Mouse (Mus musculus): ENCODE data around the gene Kcnj6. TPM values are rescaled to one million over a fixed set of nuclear protein-coding genes. Genes with fewer than 3 reads are reported as not detected.

Gene Kcnj6
- polyA plus RNA-seq, 1 experiment from 2014 or later, result not detected

- no peaks in the 10 kb centered on the region for H3K36me3 ChIP-seq (ENCODE audit: control insufficient read depth, insufficient read depth, low read length)
These were observed 275.9 kb downstream of the Kcnj6 start for GRCm38 (mm10) chr16:94721549-94722006.

GRCm38 (mm10) chr16:94720476-94721153 lies 276.9 kb downstream of the Kcnj6 start:
- 0 out of 2 replicates have a peak, but pooled peaks cover 7% of the 10 kb centered on the region for H3K9me3 ChIP-seq (ENCODE audit: control insufficient read depth, low read length)
- H3K27ac ChIP-seq (replicated peaks; ENCODE audit: low read depth, low read length), result peak overlapping the region; percentile 48; the same call in 1 of the 2 replicates
- DNase-seq (ENCODE audit: low spot score), result no peak
- 56% methylated on average over 7 of the region's 7 CpGs for WGBS
- H3K9ac ChIP-seq (ENCODE audit: low read depth, low read length), result no peak overlapping the region
- no peak overlapping the region for H3K4me3 ChIP-seq (ENCODE audit: low read depth, low read length)
- H3K4me2 ChIP-seq (ENCODE audit: low read depth, low read length), result no peak overlapping the region
- H3K27me3 ChIP-seq (replicated peaks; ENCODE audit: control insufficient read depth, insufficient read depth, low read length), result no peaks in the 10 kb centered on the region
- peaks cover 8% of the 10 kb centered on the region; the same call in 1 of the 2 replicates for H3K4me1 ChIP-seq (ENCODE audit: control insufficient read depth, insufficient read depth, low read length)
- no peaks in the 10 kb centered on the region for H3K36me3 ChIP-seq (ENCODE audit: control insufficient read depth, insufficient read depth, low read length)
- ATAC-seq (ENCODE audit: low read depth), result no peak

More at GRCm38 (mm10) chr16:94721549-94722006, 275.9 kb downstream of the Kcnj6 start:
- H3K9ac ChIP-seq (ENCODE audit: low read depth, low read length), result no peak overlapping the region
- 66% methylated on average over 10 of the region's 10 CpGs for WGBS
- ATAC-seq (ENCODE audit: low read depth) (peak; percentile 58), DNase-seq (ENCODE audit: low spot score) (peak; percentile 85)
- H3K4me3 ChIP-seq (ENCODE audit: low read depth, low read length), result no peak overlapping the region
- H3K27me3 ChIP-seq (replicated peaks; ENCODE audit: control insufficient read depth, insufficient read depth, low read length), result no peaks in the 10 kb centered on the region
- H3K4me2 ChIP-seq (ENCODE audit: low read depth, low read length), result no peak overlapping the region
- H3K27ac ChIP-seq (replicated peaks; ENCODE audit: low read depth, low read length), result no peak overlapping the region
- H3K4me1 ChIP-seq (ENCODE audit: control insufficient read depth, insufficient read depth, low read length), result peaks cover 8% of the 10 kb centered on the region; the same call in 1 of the 2 replicates
- H3K9me3 ChIP-seq (ENCODE audit: control insufficient read depth, low read length), result 0 out of 2 replicates have a peak, but pooled peaks cover 4% of the 10 kb centered on the region

- H3K36me3 ChIP-seq (ENCODE audit: control insufficient read depth, insufficient read depth, low read length), result no peaks in the 10 kb centered on the region
- no peak overlapping the region for H3K9ac ChIP-seq (ENCODE audit: low read depth, low read length)
- H3K4me2 ChIP-seq (ENCODE audit: low read depth, low read length), result no peak overlapping the region
- no peak overlapping the region for H3K4me3 ChIP-seq (ENCODE audit: low read depth, low read length)
- WGBS, result 59% methylated on average over 4 of the region's 4 CpGs
- ATAC-seq (ENCODE audit: low read depth) (no peak), DNase-seq (ENCODE audit: low spot score) (no peak)
- no peak overlapping the region for H3K27ac ChIP-seq (replicated peaks; ENCODE audit: low read depth, low read length)
- no peaks in the 10 kb centered on the region for H3K27me3 ChIP-seq (replicated peaks; ENCODE audit: control insufficient read depth, insufficient read depth, low read length)
- 0 out of 2 replicates have a peak, but pooled peaks cover 7% of the 10 kb centered on the region for H3K9me3 ChIP-seq (ENCODE audit: control insufficient read depth, low read length)
- H3K4me1 ChIP-seq (ENCODE audit: control insufficient read depth, insufficient read depth, low read length), result peaks cover 1% of the 10 kb centered on the region; the same call in 1 of the 2 replicates
These were observed 278.0 kb downstream of the Kcnj6 start for GRCm38 (mm10) chr16:94719488-94719887.

GRCm38 (mm10) chr16:94718919-94719318 lies 278.6 kb downstream of the Kcnj6 start:
- Histone ChIP-seq H3K9ac (ENCODE audit: low read depth, low read length) (no peak overlapping the region), H3K9me3 (ENCODE audit: control insufficient read depth, low read length) (0 out of 2 replicates have a peak, but pooled peaks cover 7% of the 10 kb centered on the region), H3K27me3 (replicated peaks; ENCODE audit: control insufficient read depth, insufficient read depth, low read length) (no peaks in the 10 kb centered on the region), H3K4me2 (ENCODE audit: low read depth, low read length) (no peak overlapping the region), H3K27ac (replicated peaks; ENCODE audit: low read depth, low read length) (peak overlapping the region; percentile 54; the same call in 1 of the 2 replicates), H3K4me3 (ENCODE audit: low read depth, low read length) (no peak overlapping the region), H3K36me3 (ENCODE audit: control insufficient read depth, insufficient read depth, low read length) (no peaks in the 10 kb centered on the region), H3K4me1 (ENCODE audit: control insufficient read depth, insufficient read depth, low read length) (no peaks in the 10 kb centered on the region)
- 53% methylated on average over 4 of the region's 4 CpGs for WGBS
- DNase-seq (ENCODE audit: low spot score), result peak; percentile 33
- no peak; the same call in 1 of the 2 replicates for ATAC-seq (ENCODE audit: low read depth)

GRCm38 (mm10) chr16:94717051-94717450 lies 280.4 kb downstream of the Kcnj6 start:
- Histone ChIP-seq H3K4me3 (ENCODE audit: low read depth, low read length) (no peak overlapping the region), H3K27me3 (replicated peaks; ENCODE audit: control insufficient read depth, insufficient read depth, low read length) (no peaks in the 10 kb centered on the region), H3K4me1 (ENCODE audit: control insufficient read depth, insufficient read depth, low read length) (no peaks in the 10 kb centered on the region), H3K4me2 (ENCODE audit: low read depth, low read length) (no peak overlapping the region), H3K36me3 (ENCODE audit: control insufficient read depth, insufficient read depth, low read length) (no peaks in the 10 kb centered on the region), H3K27ac (replicated peaks; ENCODE audit: low read depth, low read length) (no peak overlapping the region), H3K9me3 (ENCODE audit: control insufficient read depth, low read length) (0 out of 2 replicates have a peak, but pooled peaks cover 7% of the 10 kb centered on the region), H3K9ac (ENCODE audit: low read depth, low read length) (no peak overlapping the region)
- DNase-seq (ENCODE audit: low spot score) (no peak), ATAC-seq (ENCODE audit: low read depth) (no peak)
- 91% methylated on average over 11 of the region's 11 CpGs for WGBS

GRCm38 (mm10) chr16:94714483-94714882 lies 283.0 kb downstream of the Kcnj6 start:
- no peak overlapping the region for H3K9ac ChIP-seq (ENCODE audit: low read depth, low read length)
- ATAC-seq (ENCODE audit: low read depth), result no peak
- no peak overlapping the region for H3K4me2 ChIP-seq (ENCODE audit: low read depth, low read length)
- DNase-seq (ENCODE audit: low spot score), result no peak
- H3K4me3 ChIP-seq (ENCODE audit: low read depth, low read length), result no peak overlapping the region
- H3K9me3 ChIP-seq (ENCODE audit: control insufficient read depth, low read length), result 0 out of 2 replicates have a peak, but pooled peaks cover 7% of the 10 kb centered on the region
- H3K27me3 ChIP-seq (replicated peaks; ENCODE audit: control insufficient read depth, insufficient read depth, low read length), result no peaks in the 10 kb centered on the region
- H3K27ac ChIP-seq (replicated peaks; ENCODE audit: low read depth, low read length), result no peak overlapping the region
- 70% methylated on average over 14 of the region's 14 CpGs for WGBS
- H3K36me3 ChIP-seq (ENCODE audit: control insufficient read depth, insufficient read depth, low read length), result no peaks in the 10 kb centered on the region
- no peaks in the 10 kb centered on the region for H3K4me1 ChIP-seq (ENCODE audit: control insufficient read depth, insufficient read depth, low read length)

GRCm38 (mm10) chr16:94713480-94714094 lies 283.9 kb downstream of the Kcnj6 start:
- ATAC-seq (ENCODE audit: low read depth), result peak; percentile 95

GRCm38 (mm10) chr16:94701971-94702370 lies 295.5 kb downstream of the Kcnj6 start:
- DNase-seq (ENCODE audit: low spot score) (no peak), ATAC-seq (ENCODE audit: low read depth) (no peak)
- Histone ChIP-seq H3K27me3 (replicated peaks; ENCODE audit: control insufficient read depth, insufficient read depth, low read length) (no peaks in the 10 kb centered on the region), H3K4me2 (ENCODE audit: low read depth, low read length) (no peak overlapping the region), H3K4me1 (ENCODE audit: control insufficient read depth, insufficient read depth, low read length) (no peaks in the 10 kb centered on the region), H3K9me3 (ENCODE audit: control insufficient read depth, low read length) (no peaks in the 10 kb centered on the region), H3K36me3 (ENCODE audit: control insufficient read depth, insufficient read depth, low read length) (no peaks in the 10 kb centered on the region), H3K9ac (ENCODE audit: low read depth, low read length) (no peak overlapping the region), H3K4me3 (ENCODE audit: low read depth, low read length) (no peak overlapping the region), H3K27ac (replicated peaks; ENCODE audit: low read depth, low read length) (no peak overlapping the region)
- WGBS, result 81% methylated on average over 4 of the region's 4 CpGs

More at GRCm38 (mm10) chr16:94713480-94714094, 283.9 kb downstream of the Kcnj6 start:
- peak; percentile 83 for DNase-seq (ENCODE audit: low spot score)
- peak overlapping the region; percentile 29 for H3K4me3 ChIP-seq (ENCODE audit: low read depth, low read length)
- no peaks in the 10 kb centered on the region for H3K36me3 ChIP-seq (ENCODE audit: control insufficient read depth, insufficient read depth, low read length)
- peak overlapping the region; percentile 56 for H3K4me2 ChIP-seq (ENCODE audit: low read depth, low read length)
- no peaks in the 10 kb centered on the region for H3K27me3 ChIP-seq (replicated peaks; ENCODE audit: control insufficient read depth, insufficient read depth, low read length)
- no peak overlapping the region for H3K27ac ChIP-seq (replicated peaks; ENCODE audit: low read depth, low read length)
- peak overlapping the region; percentile 53 for H3K9ac ChIP-seq (ENCODE audit: low read depth, low read length)
- 9% methylated on average over 25 of the region's 25 CpGs for WGBS
- H3K4me1 ChIP-seq (ENCODE audit: control insufficient read depth, insufficient read depth, low read length), result no peaks in the 10 kb centered on the region
- 0 out of 2 replicates have a peak, but pooled peaks cover 7% of the 10 kb centered on the region for H3K9me3 ChIP-seq (ENCODE audit: control insufficient read depth, low read length)

Measured in embryonic facial prominence, embryonic 14.5 days (tissue).